Mouse (Mus musculus): ENCODE results near the gene Slc25a35.
"Not testable (repeated sequence)": the region's sequence is repeated elsewhere in the genome, so short reads cannot be mapped to it uniquely, and the experiment has no call there.

Slc25a35 gene

GRCm38 (mm10) chr11:69006575-69006974 is 38.6 kb downstream of the Slc25a35 start:
- DNase-seq (ENCODE audit: low read depth, low spot score), result not testable (repeated sequence)

- DNase-seq (ENCODE audit: low read depth, low spot score), result peak; percentile 86
Observed at GRCm38 (mm10) chr11:69008182-69009121, 40.5 kb downstream of the Slc25a35 start, which contains the start of gene Pfas. Gene Pfas, minus strand, starts transcription at chr11:69008460.

- DNase-seq (ENCODE audit: low read depth, low spot score), result no peak
Observed at GRCm38 (mm10) chr11:69009508-69009907, 41.6 kb downstream of the Slc25a35 start.

GRCm38 (mm10) chr11:69010400-69011323 is 42.7 kb downstream of the Slc25a35 start:
- DNase-seq (ENCODE audit: low read depth, low spot score), result no peak

- DNase-seq (ENCODE audit: low read depth, low spot score), result not testable (repeated sequence)
Observed at GRCm38 (mm10) chr11:69011445-69011844, 43.5 kb downstream of the Slc25a35 start.

GRCm38 (mm10) chr11:69012071-69012601 is 44.2 kb downstream of the Slc25a35 start:
- DNase-seq (ENCODE audit: low read depth, low spot score), result peak; percentile 78

GRCm38 (mm10) chr11:69015644-69016441 is 47.9 kb downstream of the Slc25a35 start, which contains the start of gene Ctc1:
Gene Ctc1, plus strand, starts transcription at chr11:69015911.
- DNase-seq (ENCODE audit: low read depth, low spot score), result peak; percentile 74

- no peak for DNase-seq (ENCODE audit: low read depth, low spot score)
Observed at GRCm38 (mm10) chr11:69016755-69017154, 48.8 kb downstream of the Slc25a35 start.

GRCm38 (mm10) chr11:69020691-69021090 is 52.8 kb downstream of the Slc25a35 start:
- no peak for DNase-seq (ENCODE audit: low read depth, low spot score)
